Mouse (Mus musculus): ENCODE measurements around the gene Nrd1. TPM values are rescaled to one million over a fixed set of nuclear protein-coding genes. Genes with fewer than 3 reads are reported as not detected.

Gene Nrd1
- total and polyA plus RNA-seq, 3 experiments = 24.2 to 883 (median 72.7) TPM

GRCm38 (mm10) chr4:108989430-108989829 lies 11.0 kb upstream of the Nrd1 start:
- no peak overlapping the region for H3K4me3 ChIP-seq (ENCODE audit: control insufficient read depth in 1 of 2, insufficient read depth in 1 of 2, low read depth in 2 of 2, low read length in 2 of 2)
- H3K36me3 ChIP-seq (ENCODE audit: control insufficient read depth in 1 of 2, insufficient read depth in 2 of 2, low read length in 2 of 2) = peaks cover 0 to 14% of the 10 kb centered on the region in 2 experiments; a peak in 2 of 4 replicates
- no peaks in the 10 kb centered on the region; a peak in 1 of 4 replicates for H3K27me3 ChIP-seq (ENCODE audit: control insufficient read depth in 1 of 2, insufficient read depth in 2 of 2, low read length in 2 of 2)
- peaks cover 0 to 11% of the 10 kb centered on the region in 2 experiments; a peak in 3 of 4 replicates for H3K4me1 ChIP-seq (ENCODE audit: control insufficient read depth in 1 of 2, insufficient read depth in 2 of 2, low read length in 2 of 2)
- H3K9ac ChIP-seq (ENCODE audit: control insufficient read depth, low read depth, low read length, poor library complexity, severe bottlenecking) = no peak overlapping the region
- no peaks in the 10 kb centered on the region for H3K79me2 ChIP-seq (ENCODE audit: control insufficient read depth, insufficient read depth, low read length, poor library complexity)
- TF ChIP-seq POLR2A (IDR thresholded peaks at IDR 0.05; ENCODE audit: control insufficient read depth in 1 of 2, insufficient read depth in 1 of 2, low read depth in 1 of 2, low read length in 2 of 2, poor library complexity in 1 of 2) (no peak), KAT2A (conservative IDR thresholded peaks at IDR 0.05; ENCODE audit: low read depth, low read length) (no peak)
- no peak for DNase-seq (ENCODE audit: low read depth, low spot score)
- H3K27ac ChIP-seq (ENCODE audit: control insufficient read depth, low read depth, low read length) = no peak overlapping the region
- no peaks in the 10 kb centered on the region for H3K9me3 ChIP-seq (replicated peaks; ENCODE audit: insufficient read depth, low read length)

GRCm38 (mm10) chr4:108990032-108990431 lies 10.4 kb upstream of the Nrd1 start:
- Histone ChIP-seq H3K79me2 (ENCODE audit: control insufficient read depth, insufficient read depth, low read length, poor library complexity) (no peaks in the 10 kb centered on the region), H3K9me3 (replicated peaks; ENCODE audit: insufficient read depth, low read length) (no peaks in the 10 kb centered on the region), H3K9ac (ENCODE audit: control insufficient read depth, low read depth, low read length, poor library complexity, severe bottlenecking) (no peak overlapping the region), H3K27ac (ENCODE audit: control insufficient read depth, low read depth, low read length) (no peak overlapping the region), H3K36me3 (ENCODE audit: control insufficient read depth in 1 of 2, insufficient read depth in 2 of 2, low read length in 2 of 2) (peaks cover 0 to 14% of the 10 kb centered on the region in 2 experiments; a peak in 2 of 4 replicates), H3K4me3 (ENCODE audit: control insufficient read depth in 1 of 2, insufficient read depth in 1 of 2, low read depth in 2 of 2, low read length in 2 of 2) (no peak overlapping the region), H3K4me1 (ENCODE audit: control insufficient read depth in 1 of 2, insufficient read depth in 2 of 2, low read length in 2 of 2) (peaks cover 0 to 11% of the 10 kb centered on the region in 2 experiments; a peak in 3 of 4 replicates), H3K27me3 (ENCODE audit: control insufficient read depth in 1 of 2, insufficient read depth in 2 of 2, low read length in 2 of 2) (no peaks in the 10 kb centered on the region; a peak in 2 of 4 replicates)
- no peak for TF ChIP-seq TBP (IDR thresholded peaks at IDR 0.05; ENCODE audit: low read depth, low read length)
- TF ChIP-seq POLR2A (IDR thresholded peaks at IDR 0.05; ENCODE audit: control insufficient read depth in 1 of 2, insufficient read depth in 1 of 2, low read depth in 1 of 2, low read length in 2 of 2, poor library complexity in 1 of 2) = no peak
- TF ChIP-seq MAFK (IDR thresholded peaks at IDR 0.05; ENCODE audit: borderline replicate concordance, low read depth, low read length) = no peak
- no peak for TF ChIP-seq ZC3H11A (IDR thresholded peaks at IDR 0.05; ENCODE audit: low read depth, low read length)
- TF ChIP-seq EP300 (IDR thresholded peaks at IDR 0.05; ENCODE audit: low read depth in 1 of 2, low read length in 2 of 2) = no peak
- no peak for TF ChIP-seq RAD21 (IDR thresholded peaks at IDR 0.05; ENCODE audit: low read depth, low read length)
- no peak for TF ChIP-seq USF2 (IDR thresholded peaks at IDR 0.05; ENCODE audit: borderline replicate concordance in 1 of 2, insufficient read depth in 1 of 2, low read depth in 1 of 2, low read length in 2 of 2)
- no peak for TF ChIP-seq CHD2 (IDR thresholded peaks at IDR 0.05; ENCODE audit: low read length)
- TF ChIP-seq RCOR1 (IDR thresholded peaks at IDR 0.05; ENCODE audit: low read depth, low read length) = no peak
- TF ChIP-seq MYC (IDR thresholded peaks at IDR 0.05; ENCODE audit: low read depth, low read length) = no peak
- TF ChIP-seq SMC3 (IDR thresholded peaks at IDR 0.05; ENCODE audit: low read depth, low read length) = no peak
- no peak for TF ChIP-seq HCFC1 (IDR thresholded peaks at IDR 0.05; ENCODE audit: low read depth, low read length)
- TF ChIP-seq MYB (IDR thresholded peaks at IDR 0.05; ENCODE audit: low read depth, low read length) = no peak
- TF ChIP-seq JUND (IDR thresholded peaks at IDR 0.05; ENCODE audit: low read depth, low read length) = no peak
- TF ChIP-seq TAL1 (IDR thresholded peaks at IDR 0.05; ENCODE audit: low read length) = no peak
- no peak for TF ChIP-seq USF1 (IDR thresholded peaks at IDR 0.05; ENCODE audit: low read depth, low read length)
- no peak for TF ChIP-seq UBTF (IDR thresholded peaks at IDR 0.05; ENCODE audit: borderline replicate concordance, insufficient read depth, low read depth, low read length)
- no peak for TF ChIP-seq E2F4 (IDR thresholded peaks at IDR 0.05; ENCODE audit: borderline replicate concordance, low read depth, low read length)
- TF ChIP-seq BHLHE40 (IDR thresholded peaks at IDR 0.05; ENCODE audit: borderline replicate concordance, low read depth, low read length) = no peak
- DNase-seq (ENCODE audit: low read depth, low spot score) = peak; percentile 35

All from MEL (cell line).